Mouse (Mus musculus): Measurements from ENCODE around the gene Gm10277. TPM values are rescaled to one million over a fixed set of nuclear protein-coding genes. Genes with fewer than 3 reads are reported as not detected.
A peak's percentile ranks its signal among the peaks of the same experiment; 100 is the strongest.

The Gm10277 gene
- total RNA-seq, 2 experiments from 2014 or later = not detected

DNA sequence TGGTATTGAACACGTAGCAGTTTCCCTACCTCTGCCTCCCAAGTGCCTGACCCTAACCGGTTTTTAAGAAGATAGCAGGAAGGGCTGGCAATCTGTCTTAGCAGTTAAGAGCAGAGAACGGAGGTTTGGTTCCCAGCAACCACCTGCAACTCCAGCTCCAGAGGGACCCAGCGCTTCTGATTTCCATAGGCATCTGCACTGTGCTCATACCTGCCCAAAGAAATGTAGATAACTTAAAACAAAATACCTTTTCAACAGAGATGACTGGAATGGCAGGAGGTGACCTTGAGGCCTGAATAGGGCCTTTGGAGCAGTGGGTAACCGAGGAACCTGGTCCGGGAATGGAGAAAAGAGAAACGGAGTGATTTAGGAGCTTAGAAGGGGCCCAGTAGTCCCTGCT, 49.0 kb downstream of the Gm10277 start:
- intact Hi-C loops (cut with DNase I) = loop anchor here (2.0 to 5.0 kb wide), 2 partner anchors 52 to 229 kb away; no protein-coding TSS in a partner anchor
- no peak for DNase-seq (ENCODE audit: low spot score)

GRCm38 (mm10) chr11:77737289-77737688, 50.3 kb downstream of the Gm10277 start:
- peak; percentile 46 for DNase-seq (ENCODE audit: low spot score)
- intact Hi-C loops (cut with DNase I) = loop anchor here (2.0 to 5.0 kb wide), 2 partner anchors 78 to 230 kb away; no protein-coding TSS in a partner anchor

Other genes with a start within 250 kb of the Gm10277 start
- gene Taok1, start 179.9 kb downstream of the Gm10277 start, total RNA-seq (2021) = 10 to 100 TPM; 51.8 to 58.4 TPM
- 10 to 100 TPM; 45.6 to 54.3 TPM for gene Nufip2, start 101.6 kb downstream of the Gm10277 start, total RNA-seq (2021)
- not detected for gene Cryba1, start 62.5 kb downstream of the Gm10277 start, total RNA-seq (2021)
- gene Myo18a, start 24.5 kb downstream of the Gm10277 start, total RNA-seq (2021) = 100 to 1,000 TPM; 273 to 280 TPM
- gene Pipox, start 106.3 kb upstream of the Gm10277 start, total RNA-seq (2021) = 1 to 10 TPM in 1 of 2 experiments, under 1 TPM in 1; 0.52 to 1.3 TPM
- gene Sez6, start 143.1 kb upstream of the Gm10277 start, total RNA-seq (2021) = under 1 TPM; 0.21 to 0.22 TPM
- 10 to 100 TPM; 23.7 to 28.6 TPM for gene Phf12, start 195.0 kb upstream of the Gm10277 start, total RNA-seq (2021)
- gene Dhrs13, start 244.5 kb upstream of the Gm10277 start, total RNA-seq (2021) = 1 to 10 TPM; 3.2 to 4.4 TPM